Mouse (Mus musculus): ENCODE measurements at regions not wholly inside any gene's neighbourhood (a gene's known extent, or its start where the extent isn't known, plus 50 kb on each side); places are given as distances from the start of the nearest gene placed in this dataset.

DNA sequence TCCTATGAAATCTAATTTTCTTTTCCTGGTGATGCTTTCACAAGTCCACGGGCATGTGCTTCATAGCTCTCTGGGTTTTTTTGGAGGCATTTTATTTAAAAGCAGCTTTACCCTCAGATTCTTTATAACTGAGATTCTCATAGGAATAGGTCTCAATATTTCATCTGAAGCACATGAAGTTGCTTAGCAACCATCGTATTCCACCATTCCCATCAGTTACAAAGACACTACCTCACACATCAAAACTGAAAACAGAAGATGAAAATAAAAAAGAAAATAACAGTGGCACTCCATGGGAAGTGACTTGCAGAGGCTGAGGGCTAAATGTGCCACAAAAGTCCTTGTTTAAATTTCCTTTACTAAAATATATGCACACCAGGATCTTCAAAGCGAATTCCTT is 384.0 kb upstream of the 1700015G11Rik start:
- no peak for DNase-seq (ENCODE audit: low spot score)

GRCm38 (mm10) chr7:52391793-52392192 is 376.3 kb upstream of the 1700015G11Rik start:
- DNase-seq (ENCODE audit: low spot score): peak; percentile 15

Data from testis, postnatal 14 days (tissue).